Mouse (Mus musculus): ENCODE results near the gene Trp63. TPM values are rescaled to one million over a fixed set of nuclear protein-coding genes. Genes with fewer than 3 reads are reported as not detected.

The Trp63 gene
- 0.07 and 0.10 TPM in 2 replicates for polyA plus RNA-seq (2015; fragmentation: Nextera tagmentation; extraction: Ambion mirVana)

GRCm38 (mm10) chr16:25683531-25684248, at the start of gene Trp63:
Trp63 (plus strand) TSS chr16:25683763.

Data from spleen, postnatal 0 days (tissue).